Mouse (Mus musculus) kidney, adult 11 months (tissue): ENCODE measurements around the gene Zfp609.
"Not testable (repeated sequence)": the region's sequence is repeated elsewhere in the genome, so short reads cannot be mapped to it uniquely, and the experiment has no call there.

Experiments used
- DNase-seq: peaks from one replicate; pipeline ENCODE4 v3.0.0; 2022

The Zfp609 gene

DNA sequence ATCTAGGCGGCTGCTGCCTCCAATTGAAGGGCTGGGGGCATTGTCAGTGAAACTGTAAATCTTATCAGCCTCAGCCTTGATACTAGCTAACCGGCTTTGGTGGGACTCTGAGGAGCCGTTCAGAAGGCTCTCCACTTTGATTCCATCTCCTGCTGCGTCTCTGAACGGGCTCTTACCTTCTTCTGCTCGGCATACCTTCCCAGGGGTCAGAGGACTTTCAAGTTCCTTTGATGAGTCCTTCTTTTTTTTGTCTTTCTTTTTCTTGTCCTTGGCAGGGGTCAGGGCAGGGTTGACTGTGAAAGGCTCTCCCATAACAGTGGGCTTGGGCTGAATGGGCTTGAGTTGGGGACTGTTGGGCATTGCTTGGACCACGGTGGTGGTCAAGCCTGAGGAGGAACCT, 124.1 kb downstream of the Zfp609 start:
- DNase-seq, result no peak

GRCm38 (mm10) chr9:65702286-65702685, 125.1 kb downstream of the Zfp609 start:
- DNase-seq, result no peak

DNA sequence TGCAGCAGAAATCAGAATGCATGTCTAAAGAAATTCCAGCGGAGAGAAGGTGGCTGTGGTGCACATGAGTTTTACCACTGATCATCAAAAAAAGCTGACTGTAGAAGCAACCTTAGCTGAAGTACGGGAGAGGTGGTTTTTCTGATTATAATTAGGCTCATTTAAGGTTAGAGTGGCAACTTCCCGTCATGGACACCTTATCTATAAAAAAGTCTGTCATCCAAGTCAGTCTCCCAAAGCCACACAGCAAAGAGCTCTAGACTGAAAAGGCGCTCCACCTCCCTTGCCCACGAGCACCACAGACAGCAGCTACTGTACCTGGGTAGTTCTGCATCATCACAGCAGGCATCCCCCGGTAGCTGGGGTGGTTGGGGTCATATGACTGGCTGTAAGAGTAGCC, 126.9 kb downstream of the Zfp609 start:
- DNase-seq, result no peak

DNA sequence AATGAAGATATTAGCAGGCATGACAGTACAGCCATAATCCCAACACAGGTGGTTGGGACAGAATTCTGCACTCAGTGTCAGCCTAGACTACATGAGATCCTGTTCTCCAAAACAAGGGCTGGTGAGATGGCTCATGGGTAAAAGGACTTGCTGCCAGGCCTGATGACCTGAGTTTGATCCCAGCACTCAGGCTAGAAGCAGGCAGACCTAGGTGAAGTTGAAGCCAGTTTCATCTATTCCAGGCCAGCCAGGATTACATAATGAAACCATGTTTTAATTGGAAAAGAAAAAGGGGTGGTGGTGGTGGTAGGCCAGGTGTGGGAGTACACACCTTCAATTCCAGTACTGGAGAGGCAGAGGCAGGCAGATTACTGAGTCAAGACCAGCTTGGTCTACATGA, 129.4 kb downstream of the Zfp609 start:
- DNase-seq, result no peak

- DNase-seq, result no peak
These were observed 130.0 kb downstream of the Zfp609 start for GRCm38 (mm10) chr9:65697356-65697755.

- DNase-seq, result no peak
These were observed 131.0 kb downstream of the Zfp609 start for GRCm38 (mm10) chr9:65696337-65696736.

DNA sequence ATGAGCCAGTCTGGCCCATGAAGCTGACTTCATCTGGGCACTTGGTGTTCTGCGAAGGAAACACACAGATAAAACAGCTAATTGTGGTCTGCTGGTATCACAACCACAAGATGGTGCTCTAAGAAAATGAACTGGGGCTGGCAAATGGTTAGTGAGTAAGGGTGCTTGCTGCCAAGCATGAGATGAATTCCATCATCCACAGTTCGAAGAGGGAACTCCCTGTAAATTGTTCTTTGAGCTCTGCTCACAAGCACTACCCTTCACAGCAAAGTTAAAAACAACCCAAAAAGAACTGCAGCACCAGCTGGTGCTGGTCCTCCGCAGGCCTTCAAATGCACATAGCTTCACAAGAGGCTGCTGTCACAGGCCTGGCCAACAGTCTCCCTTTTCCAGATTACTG, 131.7 kb downstream of the Zfp609 start:
- peak; percentile 31 for DNase-seq

- no peak for DNase-seq
These were observed 134.3 kb downstream of the Zfp609 start for GRCm38 (mm10) chr9:65692959-65693603.

DNA sequence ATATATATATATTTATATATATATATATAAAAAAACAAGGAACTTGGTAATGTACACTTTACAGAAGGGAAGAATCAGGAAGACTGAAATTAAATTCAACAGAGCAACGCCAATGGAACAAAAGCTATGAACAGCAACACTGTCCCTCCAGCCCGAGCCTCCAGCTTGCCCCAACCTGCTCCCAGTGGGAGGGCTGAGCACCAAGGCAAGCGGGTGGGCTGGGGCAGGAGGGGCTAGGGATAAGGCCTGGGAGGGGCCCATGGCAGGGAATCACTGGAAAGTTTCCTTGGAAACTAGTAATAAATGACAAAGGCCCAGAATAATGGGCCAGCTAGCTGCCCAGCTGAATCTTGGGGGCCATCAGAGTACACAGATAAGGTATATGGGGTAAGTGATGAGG, 134.9 kb downstream of the Zfp609 start:
- DNase-seq, result no peak

- DNase-seq, result not testable (repeated sequence)
These were observed 137.5 kb downstream of the Zfp609 start for GRCm38 (mm10) chr9:65689869-65690268.

DNA sequence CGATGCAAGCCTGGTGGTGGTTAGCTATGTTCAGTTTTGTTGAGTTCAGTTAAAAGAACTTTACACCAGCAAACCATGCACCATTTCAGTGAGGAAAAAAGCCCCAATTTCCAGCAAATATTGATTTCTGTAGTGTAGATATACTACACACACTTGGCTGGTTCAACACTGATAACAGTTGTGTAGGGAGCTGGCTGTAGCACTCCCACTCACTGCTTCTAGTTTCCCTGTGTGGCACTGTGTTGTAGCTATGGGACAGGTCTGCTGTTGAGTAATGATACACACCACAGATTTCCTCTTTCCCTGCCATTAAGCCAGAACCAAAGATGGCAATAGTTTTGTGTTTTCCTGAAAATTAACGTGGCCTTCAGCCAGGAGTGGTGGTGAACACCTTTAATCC, 142.7 kb downstream of the Zfp609 start:
- DNase-seq, result no peak

- no peak for DNase-seq
These were observed 144.4 kb downstream of the Zfp609 start for GRCm38 (mm10) chr9:65682994-65683393.

GRCm38 (mm10) chr9:65682183-65682582, 145.2 kb downstream of the Zfp609 start:
- DNase-seq, result no peak

- no peak for DNase-seq
These were observed 145.8 kb downstream of the Zfp609 start for GRCm38 (mm10) chr9:65681634-65681940.

- DNase-seq, result no peak
These were observed 146.3 kb downstream of the Zfp609 start for GRCm38 (mm10) chr9:65680938-65681633.

DNA sequence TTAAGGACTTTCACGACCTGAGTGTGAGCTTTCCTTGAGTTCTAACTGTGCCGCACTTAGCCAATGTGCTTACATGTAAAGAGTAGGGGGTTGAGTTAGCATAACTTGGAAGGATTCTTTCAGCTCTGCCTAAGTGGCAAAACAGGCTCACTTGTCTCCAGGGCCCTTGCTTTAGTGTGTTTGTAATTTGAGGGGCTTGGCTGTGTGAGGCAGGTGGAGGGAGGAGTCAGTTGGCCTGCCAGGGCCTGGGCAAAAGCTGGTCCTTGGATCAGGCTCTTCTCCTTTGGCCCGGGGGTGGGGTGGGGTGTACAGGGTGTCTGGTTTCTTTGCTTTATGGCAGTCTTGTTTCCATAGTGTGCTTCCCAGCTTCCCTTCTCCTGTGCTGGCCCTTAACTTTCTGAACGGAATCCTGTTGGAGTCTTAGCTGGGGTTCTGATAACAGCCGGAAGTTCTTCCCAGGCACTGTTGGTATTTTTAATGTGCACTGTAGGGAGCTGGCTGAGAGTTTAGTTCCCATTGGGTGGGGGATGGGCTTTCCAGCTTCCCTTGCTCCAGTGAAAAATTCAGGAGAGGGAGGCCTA, 148.1 kb downstream of the Zfp609 start:
- peak; percentile 52 for DNase-seq

DNA sequence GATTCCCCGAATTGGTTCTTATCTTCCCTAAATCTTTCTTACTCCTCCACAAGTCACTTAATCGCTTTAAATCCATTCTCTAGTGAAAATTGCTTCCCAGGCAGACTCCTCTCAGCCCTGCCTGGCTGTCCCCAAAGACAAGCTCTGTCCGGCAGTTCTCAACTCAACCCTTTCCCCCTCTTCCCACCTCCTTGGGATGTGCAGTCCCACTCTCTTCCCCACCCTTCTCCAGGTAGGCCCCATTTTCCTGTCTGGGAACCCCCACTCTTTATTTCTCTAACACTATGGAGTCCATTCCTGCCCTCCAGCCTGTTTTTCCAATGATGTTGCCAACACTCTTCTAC, 150.3 kb downstream of the Zfp609 start:
- no peak for DNase-seq

DNA sequence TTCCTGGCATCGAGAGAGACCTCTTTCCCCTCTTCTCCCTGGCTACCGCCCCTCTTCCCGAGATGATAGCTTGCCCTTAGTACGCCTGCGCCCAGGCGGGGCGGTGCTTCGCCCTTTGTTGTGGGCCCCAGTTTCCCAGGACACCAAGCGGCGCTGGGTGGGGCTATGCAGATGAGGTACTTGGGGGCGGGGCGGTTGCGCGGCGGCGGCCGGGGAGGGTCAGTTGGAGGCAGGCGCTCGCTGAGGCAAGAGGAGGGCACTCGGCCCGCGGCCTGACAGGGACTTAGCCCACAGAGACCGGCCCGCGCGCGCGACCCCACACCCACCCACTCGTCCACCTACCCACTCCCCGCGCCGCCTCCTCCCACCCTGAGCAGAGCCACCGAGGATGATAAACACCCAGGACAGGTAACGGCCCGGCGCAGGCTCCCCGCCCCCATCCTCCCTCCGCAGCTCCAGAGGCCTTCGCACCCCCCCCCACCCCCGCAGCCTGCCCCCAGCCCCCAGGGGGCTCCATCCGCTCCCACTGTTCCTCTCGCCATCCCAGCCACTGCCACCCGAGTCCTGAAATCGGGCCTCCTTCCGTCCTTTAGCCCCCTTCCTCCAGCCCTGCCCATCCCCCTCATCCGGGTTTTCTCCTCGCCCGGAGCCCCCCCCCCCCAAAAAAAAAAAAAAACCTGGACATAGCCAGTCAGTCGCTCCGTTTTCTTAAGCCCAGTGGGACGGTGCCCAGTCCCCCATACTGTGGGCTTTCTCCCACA, 150.8 kb downstream of the Zfp609 start:
- peak; percentile 95 for DNase-seq

DNA sequence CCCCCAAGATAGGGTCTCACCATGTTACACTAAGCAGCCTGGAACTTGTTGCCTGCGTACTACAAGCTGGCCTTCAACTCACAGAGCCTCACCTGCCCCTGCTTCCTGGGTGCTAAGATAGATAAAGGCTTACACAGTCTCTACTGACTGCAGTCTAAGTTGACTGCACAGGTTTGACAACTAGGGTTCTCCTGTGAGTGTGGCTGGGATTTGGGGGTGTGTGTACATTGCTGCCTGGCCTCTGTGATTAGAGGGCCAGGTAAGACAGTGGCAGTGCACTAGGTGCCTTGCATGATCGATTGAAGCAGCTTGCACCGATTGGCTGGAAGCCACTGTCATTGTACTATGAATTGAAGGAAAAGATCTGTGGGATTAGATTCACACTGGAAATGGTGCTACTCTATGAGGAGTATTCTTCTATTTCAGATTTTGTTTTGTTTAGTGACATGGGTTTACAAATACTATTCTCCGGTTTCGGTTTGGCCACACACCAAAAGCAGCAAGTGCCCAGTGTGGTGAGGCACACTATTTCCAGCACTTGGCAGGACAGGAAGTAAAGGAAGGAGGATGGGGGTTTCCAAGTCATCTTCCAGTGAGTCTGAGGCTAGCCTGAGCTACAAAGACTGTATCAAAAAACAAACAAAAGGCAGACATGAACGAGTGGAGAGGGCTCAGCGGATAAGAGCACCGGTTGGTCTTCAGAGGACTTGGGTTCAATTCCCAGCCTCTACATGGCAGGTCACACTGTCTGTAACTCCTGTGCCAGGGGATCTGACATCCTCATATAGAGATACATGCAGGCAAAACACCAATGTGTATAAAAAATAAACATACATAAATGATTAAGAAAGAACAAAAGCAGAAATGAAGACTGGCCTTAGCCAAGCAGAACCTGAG, 151.7 kb downstream of the Zfp609 start:
- peak; percentile 25 for DNase-seq

GRCm38 (mm10) chr9:65672996-65673395, 154.4 kb downstream of the Zfp609 start:
- DNase-seq, result peak; percentile 63

GRCm38 (mm10) chr9:65671431-65671931, 155.9 kb downstream of the Zfp609 start:
- DNase-seq, result peak; percentile 96

DNA sequence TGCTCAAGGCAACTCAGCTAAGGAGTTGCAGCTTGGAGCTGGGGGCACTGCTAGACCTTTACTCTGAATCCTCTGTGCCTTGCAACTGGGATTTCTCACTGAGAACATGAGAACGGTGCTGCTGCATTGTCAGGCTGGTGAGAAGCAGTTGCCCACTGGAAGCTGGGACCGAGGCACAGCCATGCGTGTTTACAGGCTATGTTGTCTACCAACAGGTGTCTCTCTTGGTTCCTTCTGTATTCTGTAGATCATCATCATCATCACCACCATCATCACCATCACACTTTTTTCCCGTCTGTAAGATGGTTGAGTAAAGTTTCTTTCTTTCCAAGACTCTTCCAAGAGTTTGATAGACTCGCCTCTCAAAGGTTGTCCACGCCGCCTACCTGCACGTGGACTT, 159.7 kb downstream of the Zfp609 start, which contains the start of gene Oaz2:
Oaz2 (plus strand) TSS at position 301 of the 400 bp plus-strand sequence.
- DNase-seq, result no peak

DNA sequence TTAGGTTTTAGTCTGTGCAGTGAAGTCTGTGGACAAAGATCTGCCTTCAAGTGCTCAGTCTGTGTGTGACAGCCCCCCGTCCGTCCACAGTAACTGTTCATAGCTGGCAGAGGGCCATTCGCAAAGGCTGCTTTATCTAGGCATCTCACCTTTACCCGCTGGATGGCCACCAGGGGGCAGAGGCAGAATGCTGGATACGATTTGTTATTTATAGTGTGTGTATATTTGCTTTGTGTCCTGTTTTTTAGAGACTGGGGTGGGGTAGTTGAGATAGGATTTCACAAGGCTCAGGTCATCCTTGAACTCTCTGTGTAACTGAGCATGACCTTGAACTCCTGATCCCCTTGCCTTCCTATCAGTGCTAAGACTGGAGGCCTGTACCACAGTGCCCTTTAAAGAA, 161.3 kb downstream of the Zfp609 start:
- DNase-seq, result peak; percentile 61
